Mouse (Mus musculus) E14TG2a.4 (cell line): Measurements from ENCODE around the gene Yap1.

ENCODE experiments used
- CTCF ChIP-seq: conservative IDR thresholded peaks from 2 replicates; pipeline ENCODE4 v1.5.1; 2014; ENCODE audit warnings: low read length
- NANOG ChIP-seq: IDR thresholded peaks from 2 replicates; pipeline ENCODE4 v1.6.1; 2014; ENCODE audit warnings: borderline replicate concordance, low read length, mixed read lengths
- POU5F1 ChIP-seq: IDR thresholded peaks from 2 replicates; pipeline ENCODE4 v1.6.1; 2014; ENCODE audit warnings: low read length, borderline replicate concordance

GRCm38 (mm10) chr9:7958025-7958593 is 46.3 kb downstream of the Yap1 start:
- no peak for TF ChIP-seq CTCF
- no peak for TF ChIP-seq NANOG
- no peak for TF ChIP-seq POU5F1
